Mouse (Mus musculus) thymus, adult 2 months (tissue): ENCODE data around the gene Plekha6.

ENCODE experiments used
- CTCF ChIP-seq: fragments of 200-500 bp; IDR thresholded peaks from 2 replicates; pipeline ENCODE4 v1.5.1; 2012; ENCODE audit warnings: mild to moderate bottlenecking, control low read depth, low read length, moderate library complexity, borderline replicate concordance; ENCODE audit not compliant: control insufficient read depth, poor library complexity, insufficient read depth; ENCODE audit errors: extremely low read depth
- POLR2A ChIP-seq: fragments of 200-500 bp; IDR thresholded peaks from 2 replicates; pipeline ENCODE4 v1.6.1; 2012; ENCODE audit warnings: mild to moderate bottlenecking, low read length, control low read depth, moderate library complexity; ENCODE audit not compliant: control insufficient read depth, poor library complexity, insufficient read depth; ENCODE audit errors: extremely low read depth

DNA sequence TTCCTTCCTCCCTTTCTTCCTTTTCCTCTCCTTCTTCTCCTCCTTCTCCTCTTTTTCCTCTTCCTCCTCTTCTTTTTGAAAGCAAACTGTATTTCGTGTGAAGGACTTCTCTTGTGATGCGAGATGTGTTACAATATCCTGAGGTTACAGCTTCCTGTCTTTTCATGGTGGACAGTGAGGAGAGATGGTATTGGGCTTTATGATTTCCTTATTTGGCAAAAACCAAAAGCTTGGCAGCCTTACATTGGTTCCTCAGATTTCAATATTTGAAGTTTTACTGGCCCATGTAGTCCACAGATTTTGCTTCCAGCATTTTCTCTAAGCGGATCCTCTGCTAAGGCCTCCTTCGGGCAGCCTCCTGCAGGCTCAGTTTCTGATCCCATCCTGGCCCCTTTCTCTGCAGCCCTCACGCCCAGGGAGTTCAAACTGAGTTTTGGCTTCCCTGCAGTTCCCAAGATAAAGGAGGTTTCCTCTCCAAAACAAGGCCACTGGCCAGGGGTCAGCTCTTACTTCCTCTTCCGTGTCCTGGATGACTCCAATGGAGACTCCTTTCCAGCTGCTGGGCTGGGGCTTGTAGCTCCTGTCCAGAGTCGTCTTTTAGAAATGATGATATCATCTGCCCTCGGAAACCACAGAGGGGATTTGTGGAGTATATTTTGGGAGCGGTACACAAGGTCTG, 64.9 kb downstream of the Plekha6 start:
- TF ChIP-seq POLR2A = no peak
- TF ChIP-seq CTCF = no peak
